Mouse (Mus musculus) CD4-positive, CD25-positive, alpha-beta regulatory T cell (primary cell): Measurements from ENCODE around the gene Vps33b. TPM values are rescaled to one million over a fixed set of nuclear protein-coding genes. Genes with fewer than 3 reads are reported as not detected.

Experiments used
- polyA plus RNA-seq: library from polyadenylated mRNA; unstranded; fragments of 100-300 nt; shearing (Covaris generic); gene quantifications from one replicate; pipeline ENCODE4 v1.2.1, GENCODE M21; 2017

The Vps33b gene
- polyA plus RNA-seq: 48.4 TPM

GRCm38 (mm10) chr7:80268897-80269750 lies at the start of gene Vps33b:
Vps33b (plus strand) TSS chr7:80269649.

GRCm38 (mm10) chr7:80232489-80233029 lies 36.9 kb upstream of the Vps33b start, which contains the start of the genes Cib1 and Gdpgp1:
Cib1 (minus strand) TSS chr7:80232813.
Gdpgp1 (plus strand) TSS chr7:80232865.

GRCm38 (mm10) chr7:80246148-80246721 lies 23.2 kb upstream of the Vps33b start, which contains the start of gene Ttll13:
Ttll13 (plus strand) TSS chr7:80246376.

GRCm38 (mm10) chr7:80260625-80261371 lies 8.7 kb upstream of the Vps33b start, which contains the start of gene Ngrn:
Ngrn (plus strand) TSS chr7:80261215.

GRCm38 (mm10) chr7:80294062-80294763 lies 24.8 kb downstream of the Vps33b start, which contains the start of gene Prc1:
Prc1 (plus strand) TSS chr7:80294450.

GRCm38 (mm10) chr7:80324043-80324815 lies 54.8 kb downstream of the Vps33b start, which contains the start of gene Rccd1:
Rccd1 (minus strand) TSS chr7:80324454.

GRCm38 (mm10) chr7:80340793-80341192 lies 71.3 kb downstream of the Vps33b start, which contains the start of gene Unc45a:
Unc45a (minus strand) TSS chr7:80341005.

Other genes starting within 250 kb of the Vps33b start
- 15.1 TPM for gene Zfp710, start 244.8 kb upstream of the Vps33b start, polyA plus RNA-seq
- 72.5 TPM for gene Idh2, start 154.3 kb upstream of the Vps33b start, polyA plus RNA-seq
- 22.8 TPM for gene Sema4b, start 82.8 kb upstream of the Vps33b start, polyA plus RNA-seq
- gene Cib1, start 36.8 kb upstream of the Vps33b start, polyA plus RNA-seq: 150 TPM
- gene Gdpgp1, start 36.8 kb upstream of the Vps33b start, polyA plus RNA-seq: 9.4 TPM
- 0.16 TPM for gene Ttll13, start 23.3 kb upstream of the Vps33b start, polyA plus RNA-seq
- 62.5 TPM for gene Ngrn, start 8.4 kb upstream of the Vps33b start, polyA plus RNA-seq
- 8.3 TPM for gene Prc1, start 24.8 kb downstream of the Vps33b start, polyA plus RNA-seq
- 29.8 TPM for gene Rccd1, start 54.8 kb downstream of the Vps33b start, polyA plus RNA-seq
- gene Unc45a, start 71.4 kb downstream of the Vps33b start, polyA plus RNA-seq: 79.8 TPM
- 7.6 TPM for gene Hddc3, start 73.5 kb downstream of the Vps33b start, polyA plus RNA-seq
- 41.7 TPM for gene Man2a2, start 101.7 kb downstream of the Vps33b start, polyA plus RNA-seq
- 1.2 TPM for gene Fes, start 118.3 kb downstream of the Vps33b start, polyA plus RNA-seq
- gene Furin, start 135.8 kb downstream of the Vps33b start, polyA plus RNA-seq: 64.2 TPM